Mouse (Mus musculus) kidney, postnatal 10 days (tissue): ENCODE data around the gene Treh.
A peak's percentile ranks its signal among the peaks of the same experiment; 100 is the strongest.

ENCODE experiments used
- DNase-seq: peaks from one replicate; pipeline ENCODE4 v3.0.0; 2021; ENCODE audit warnings: mixed read lengths

The Treh gene

DNA sequence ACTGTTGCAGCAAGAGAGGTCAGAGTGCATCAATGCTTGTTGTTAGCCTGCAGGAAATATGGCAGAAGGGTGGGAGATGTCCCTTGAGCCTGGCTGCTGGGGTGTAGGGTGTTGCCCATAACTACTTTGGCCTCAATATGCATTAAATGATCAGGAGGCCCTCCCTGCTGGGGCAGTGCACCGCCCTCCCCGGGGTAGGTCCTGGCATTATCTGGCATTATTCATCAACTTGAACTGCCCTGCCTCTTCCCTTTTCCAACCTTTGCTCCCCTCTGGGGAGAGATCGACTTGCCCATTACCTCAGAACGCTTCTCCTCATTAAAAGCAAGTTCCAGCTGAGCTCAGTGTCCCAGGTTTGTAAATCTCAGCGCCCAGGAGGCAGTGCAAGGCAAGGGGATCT, 6.5 kb downstream of the Treh start:
- no peak for DNase-seq

DNA sequence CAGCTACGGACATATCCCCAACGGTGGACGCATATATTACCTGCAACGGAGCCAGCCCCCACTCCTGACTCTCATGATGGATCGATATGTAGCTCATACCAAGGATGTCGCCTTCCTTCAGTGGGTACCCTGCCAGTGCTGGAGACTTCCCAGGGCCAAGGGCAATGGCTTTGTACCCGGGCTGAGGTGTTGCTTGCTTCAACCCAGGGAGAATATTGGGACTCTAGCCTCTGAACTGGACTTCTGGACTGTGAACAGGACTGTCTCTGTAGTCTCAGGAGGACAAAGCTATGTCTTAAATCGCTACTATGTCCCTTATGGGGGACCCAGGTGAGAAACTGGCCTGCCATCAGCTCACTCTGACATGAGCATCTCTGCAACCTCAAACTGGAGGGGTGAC, 10.0 kb downstream of the Treh start:
- DNase-seq: no peak

DNA sequence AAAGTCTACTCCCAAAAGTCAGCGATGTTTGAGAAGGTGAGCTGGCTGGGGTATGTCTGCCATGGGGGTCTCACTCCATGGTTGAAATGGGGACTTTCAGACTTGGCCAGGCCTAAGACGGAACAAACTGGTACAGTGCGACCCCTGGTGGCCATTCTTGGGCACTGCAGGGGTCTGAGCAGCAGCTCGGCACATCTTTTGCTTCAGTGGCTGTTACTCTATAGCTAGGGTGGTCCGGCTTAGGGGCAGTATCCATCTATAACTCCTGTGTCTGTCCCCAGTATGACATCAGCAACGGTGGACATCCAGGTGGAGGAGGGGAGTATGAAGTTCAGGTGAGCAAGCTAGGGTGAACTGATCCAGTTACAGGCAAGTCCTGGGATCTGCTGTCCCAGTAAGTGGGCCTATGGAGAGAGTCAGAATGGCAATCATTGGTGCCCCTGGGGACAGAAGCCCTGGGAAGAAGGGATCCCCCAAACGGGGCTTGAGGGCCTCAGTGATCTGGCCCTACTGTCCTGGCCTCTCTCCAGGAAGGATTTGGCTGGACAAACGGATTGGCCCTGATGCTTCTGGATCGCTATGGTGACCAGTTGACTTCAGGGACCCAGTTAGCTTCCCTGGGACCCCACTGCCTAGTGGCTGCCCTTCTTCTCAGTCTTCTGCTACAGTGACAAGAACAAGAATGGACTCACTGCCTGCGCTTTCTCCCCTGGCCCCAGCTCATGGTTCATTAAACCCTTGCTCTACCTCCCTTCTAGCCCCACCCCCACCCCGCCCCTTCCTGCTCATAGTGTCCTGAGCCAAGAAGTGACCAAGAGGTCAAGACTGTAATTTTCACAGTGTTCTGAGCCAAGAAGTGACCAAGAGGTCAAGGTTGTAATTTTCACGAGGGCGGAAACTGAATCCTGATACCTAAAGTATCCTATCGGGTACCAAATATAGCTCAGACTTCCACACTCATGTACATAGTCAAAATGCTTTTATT, 12.6 kb downstream of the Treh start:
- DNase-seq: peak; percentile 88

DNA sequence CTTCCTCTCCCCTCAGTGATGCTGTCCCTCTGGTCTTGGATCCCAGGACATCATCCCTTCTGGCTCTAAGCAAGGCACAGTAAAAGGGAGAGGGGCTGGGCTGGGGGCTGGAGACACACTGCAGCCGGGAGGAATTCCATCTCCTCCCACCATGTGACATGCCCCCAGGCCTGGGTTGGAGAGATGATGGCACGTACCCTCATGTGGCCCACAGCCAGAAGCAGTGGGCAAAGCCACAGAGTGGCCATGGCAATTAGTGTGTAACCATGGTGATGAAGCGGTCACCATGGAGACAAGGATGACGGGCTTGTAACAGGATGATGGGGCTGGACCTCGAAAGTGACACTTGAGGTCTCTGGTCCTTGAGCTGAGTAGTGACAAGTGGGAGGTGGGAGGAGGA, 13.6 kb downstream of the Treh start:
- DNase-seq: no peak

DNA sequence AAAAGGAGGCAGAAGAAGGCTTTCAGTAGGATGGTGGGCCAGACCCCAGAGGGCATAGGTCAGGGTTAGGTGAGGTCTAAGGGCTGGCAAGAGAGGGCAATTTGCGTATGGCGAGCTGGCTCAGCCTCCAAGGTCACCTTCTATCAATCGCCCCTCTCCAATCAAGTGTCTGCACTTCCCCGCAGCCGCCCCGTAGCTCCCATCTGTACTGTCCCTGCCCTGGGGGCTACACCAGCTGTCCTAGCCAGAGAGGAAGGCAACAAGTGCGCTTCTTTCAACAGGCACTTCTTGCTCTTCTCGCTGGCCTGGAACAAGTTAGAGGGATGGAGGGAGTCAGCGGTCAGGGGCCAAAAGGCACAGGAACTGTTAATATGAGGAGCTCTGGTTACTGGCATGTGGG, 15.0 kb downstream of the Treh start:
- no peak for DNase-seq

DNA sequence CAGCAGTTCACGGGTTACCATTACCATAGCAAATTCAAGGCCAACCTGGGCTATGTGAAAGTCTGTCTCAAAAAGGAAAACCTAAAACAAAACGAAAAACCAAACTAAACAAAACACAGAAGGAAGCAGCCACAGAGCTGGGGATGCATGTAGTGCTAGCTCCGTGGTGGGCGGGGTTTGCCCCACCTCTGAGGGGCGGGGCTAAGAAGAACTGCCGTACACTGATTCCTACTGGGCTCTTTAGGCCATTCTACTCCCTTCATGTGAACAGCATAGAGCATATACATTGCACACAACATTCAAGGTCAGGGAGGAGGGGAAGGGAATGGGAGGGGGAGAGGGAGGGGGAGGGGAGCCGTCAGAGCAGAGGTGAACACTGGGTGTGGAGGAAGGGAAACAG, 17.6 kb downstream of the Treh start:
- DNase-seq: peak; percentile 50

DNA sequence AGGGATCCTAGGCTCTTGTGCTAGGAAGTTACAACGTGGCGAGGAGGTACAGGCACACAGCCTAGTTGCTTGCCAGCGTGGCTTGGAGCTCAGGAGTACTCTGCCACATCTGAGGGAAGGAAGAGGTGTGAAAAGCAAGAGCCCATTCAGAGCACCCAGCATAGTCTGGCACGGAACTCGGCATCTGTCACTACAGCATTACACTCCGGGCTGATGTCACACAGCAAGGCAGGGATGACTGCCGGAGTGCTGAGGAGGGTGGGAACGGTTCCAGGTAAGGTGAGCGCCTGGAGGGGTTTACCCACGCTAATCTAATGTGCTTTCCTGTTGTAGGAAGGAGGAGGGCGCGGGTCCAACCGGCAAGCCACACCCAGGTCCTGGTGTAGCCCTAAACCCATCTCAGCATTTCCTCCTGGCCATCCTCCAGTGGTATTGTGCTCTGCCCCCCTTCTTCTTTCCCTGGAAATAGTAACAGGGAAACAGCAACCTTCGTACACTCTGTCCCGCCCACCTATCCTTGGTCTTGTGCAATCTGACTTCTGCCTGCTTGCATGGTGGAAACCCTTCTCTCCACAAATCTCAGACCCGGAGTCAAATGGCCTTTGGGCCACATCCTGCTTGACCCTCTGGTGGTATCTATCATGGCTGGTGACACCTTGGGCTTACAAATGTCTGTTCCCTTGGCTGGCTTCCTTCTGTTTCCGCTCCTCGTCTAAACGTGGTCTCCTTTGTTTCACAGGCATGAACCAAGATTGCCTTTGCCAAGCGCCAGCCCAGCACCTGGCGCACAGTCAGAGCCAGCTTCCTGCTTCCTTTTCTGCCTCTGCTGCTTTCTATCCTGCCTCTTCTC, 18.9 kb downstream of the Treh start:
- DNase-seq: peak; percentile 83

- no peak for DNase-seq
These were observed 20.0 kb downstream of the Treh start for GRCm38 (mm10) chr9:44693071-44693470.

DNA sequence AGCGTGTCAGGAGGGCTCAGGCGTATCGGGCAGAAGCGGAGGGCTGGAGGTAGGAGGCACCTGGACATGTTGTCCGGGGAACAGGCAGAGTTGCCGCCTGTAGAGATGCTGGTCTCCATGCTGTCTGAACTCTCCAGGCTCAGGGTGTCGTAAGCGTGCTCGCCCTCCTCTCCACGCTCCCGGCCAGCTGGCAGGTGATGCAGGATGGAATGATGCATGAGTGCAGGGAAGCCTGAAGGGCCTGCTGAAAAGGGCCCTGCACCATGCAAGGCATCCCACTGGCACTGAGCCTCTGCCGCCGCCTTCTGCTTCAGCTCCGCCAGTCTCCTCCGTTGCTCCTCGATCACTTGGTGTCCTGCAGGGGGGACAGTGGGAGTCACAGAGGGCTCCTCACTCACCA, 24.8 kb downstream of the Treh start:
- no peak for DNase-seq

- no peak for DNase-seq
These were observed 26.2 kb downstream of the Treh start for GRCm38 (mm10) chr9:44699196-44699595.

- peak; percentile 71 for DNase-seq
These were observed 26.7 kb downstream of the Treh start for GRCm38 (mm10) chr9:44699730-44700129.

GRCm38 (mm10) chr9:44707749-44708428, 34.9 kb downstream of the Treh start:
- DNase-seq: no peak

DNA sequence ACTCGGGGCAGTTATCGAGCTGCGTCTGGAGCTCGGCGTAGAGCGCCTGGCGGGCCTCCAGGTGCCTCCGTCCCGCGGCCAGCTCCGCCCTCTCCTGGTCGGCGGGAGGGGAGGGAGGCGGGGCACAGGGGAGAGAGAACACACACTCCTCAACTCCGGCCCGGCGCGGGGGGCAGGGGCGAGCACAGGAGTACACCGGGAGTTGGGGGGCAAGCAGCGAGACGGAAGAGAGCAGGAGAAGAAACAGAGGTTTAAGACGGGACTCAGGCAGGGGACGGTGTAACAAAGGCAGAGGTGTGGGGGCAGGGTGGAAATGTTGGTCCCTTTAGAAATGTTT, 35.4 kb downstream of the Treh start:
- DNase-seq: peak; percentile 90

DNA sequence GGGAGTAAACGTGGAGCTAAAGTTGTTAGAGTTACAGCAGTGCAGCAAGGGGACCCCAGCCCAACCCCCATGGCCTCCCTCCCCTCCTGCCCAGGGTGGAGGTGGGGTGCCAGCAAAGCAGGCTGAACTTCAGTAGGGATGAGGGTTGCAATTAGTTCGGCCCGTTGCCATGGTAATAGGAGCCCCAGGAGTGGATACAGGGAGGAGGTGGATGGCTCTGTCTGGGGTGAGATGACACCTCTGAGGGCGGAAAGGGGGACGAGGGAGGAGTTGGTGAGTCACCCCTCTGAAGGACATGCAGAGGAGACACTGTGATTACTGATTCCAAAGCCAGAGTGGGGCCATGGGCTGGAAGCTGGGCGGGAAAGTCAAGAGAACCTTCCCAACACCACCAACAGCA, 35.9 kb downstream of the Treh start:
- DNase-seq: no peak

DNA sequence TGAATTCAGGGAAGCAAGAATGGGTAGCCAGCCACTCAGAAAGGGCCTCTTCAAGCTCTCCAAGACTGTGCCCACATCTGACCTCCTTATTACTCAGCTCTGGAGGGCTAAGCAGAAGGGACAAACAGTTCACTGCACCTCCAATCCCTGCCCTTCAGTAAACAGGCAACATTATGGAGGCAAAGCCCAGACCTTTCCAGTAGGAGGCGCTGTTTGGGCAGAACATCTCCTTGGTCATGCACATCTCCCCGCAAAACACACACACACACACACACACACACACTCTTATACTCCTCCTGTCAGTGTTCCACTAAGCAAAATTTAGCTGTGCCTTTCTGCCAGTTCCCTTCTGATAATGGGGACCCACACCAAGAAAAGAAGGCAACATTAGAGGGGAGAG, 36.6 kb downstream of the Treh start:
- DNase-seq: peak; percentile 64

DNA sequence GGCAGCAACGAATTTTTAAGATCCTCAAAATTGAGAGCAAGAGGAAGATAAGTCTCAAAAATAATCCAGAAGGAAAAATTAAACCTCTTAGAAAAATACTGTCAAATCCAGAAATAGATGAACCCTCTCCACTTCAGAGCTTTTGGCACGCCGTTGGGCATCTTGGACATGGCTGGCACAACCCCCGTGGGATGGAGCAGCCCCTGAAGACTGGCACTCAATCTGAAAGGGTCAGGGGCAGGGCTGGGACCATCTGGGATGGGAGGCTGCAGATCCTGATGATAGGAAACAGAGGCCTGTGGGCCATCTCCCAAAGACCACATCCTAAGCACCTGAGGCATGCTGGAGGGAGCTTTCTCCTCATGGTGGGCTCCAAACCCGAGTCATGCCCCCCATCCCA, 37.2 kb downstream of the Treh start:
- DNase-seq: no peak

GRCm38 (mm10) chr9:44711602-44712001, 38.6 kb downstream of the Treh start:
- no peak for DNase-seq

DNA sequence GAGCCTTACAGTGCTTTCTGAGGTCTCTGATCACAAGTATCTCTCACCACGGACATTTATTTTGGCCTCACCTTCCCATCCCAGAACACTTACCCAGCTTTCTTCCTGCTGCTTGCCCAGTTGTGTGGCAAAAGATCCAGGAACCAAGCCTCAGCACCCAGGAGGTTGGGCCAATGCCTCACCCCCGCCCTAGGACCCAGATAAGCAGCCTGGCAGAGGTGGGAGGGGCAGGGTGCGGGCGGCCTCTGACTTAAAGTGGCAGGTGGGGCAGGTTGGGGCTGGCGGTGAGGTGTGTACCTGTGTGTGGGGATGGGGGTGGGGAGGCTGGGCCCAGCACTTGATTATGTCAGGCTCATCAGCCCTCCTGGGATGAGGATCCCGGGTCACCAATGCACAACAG, 40.0 kb downstream of the Treh start:
- no peak for DNase-seq

DNA sequence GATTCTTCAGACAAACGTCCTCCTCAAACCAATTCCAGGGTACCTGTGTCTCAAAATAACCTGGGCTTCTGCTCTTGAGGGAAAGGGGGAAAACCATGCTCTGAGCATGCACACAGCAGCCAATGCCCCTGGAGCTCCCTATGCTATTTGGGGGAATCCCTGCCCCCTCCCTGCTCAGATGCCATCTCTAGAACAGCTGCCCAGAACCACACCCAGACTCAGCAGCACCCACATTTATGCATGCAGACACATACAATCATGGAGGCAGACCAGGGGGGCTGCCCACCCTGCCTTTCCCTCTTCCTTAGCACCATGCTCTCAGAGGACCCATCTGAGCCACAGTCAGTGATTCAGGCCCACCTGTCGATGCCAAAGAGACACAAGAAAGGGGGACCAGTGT, 40.5 kb downstream of the Treh start:
- DNase-seq: no peak

DNA sequence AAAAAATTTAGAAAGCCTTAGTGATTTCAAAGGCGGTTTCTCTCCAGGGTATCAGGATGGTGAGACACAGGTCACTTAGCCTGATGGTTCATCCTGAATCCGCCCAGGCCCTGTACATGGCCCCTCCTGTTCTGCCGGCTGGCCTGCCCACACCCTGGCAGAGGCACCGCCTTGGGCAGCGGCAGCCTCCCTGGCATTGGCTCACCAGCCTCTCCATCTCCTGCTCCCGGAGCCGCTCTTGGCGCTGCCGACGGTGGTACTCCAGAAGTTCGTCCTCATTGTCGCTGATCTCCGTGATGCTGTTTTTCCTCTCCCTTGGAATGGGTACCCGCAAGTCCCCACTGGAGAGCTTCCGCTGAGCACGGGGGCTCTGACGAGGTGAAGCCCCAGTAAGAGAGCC, 42.1 kb downstream of the Treh start:
- DNase-seq: no peak

- DNase-seq: no peak
These were observed 42.8 kb downstream of the Treh start for GRCm38 (mm10) chr9:44715705-44716362.

DNA sequence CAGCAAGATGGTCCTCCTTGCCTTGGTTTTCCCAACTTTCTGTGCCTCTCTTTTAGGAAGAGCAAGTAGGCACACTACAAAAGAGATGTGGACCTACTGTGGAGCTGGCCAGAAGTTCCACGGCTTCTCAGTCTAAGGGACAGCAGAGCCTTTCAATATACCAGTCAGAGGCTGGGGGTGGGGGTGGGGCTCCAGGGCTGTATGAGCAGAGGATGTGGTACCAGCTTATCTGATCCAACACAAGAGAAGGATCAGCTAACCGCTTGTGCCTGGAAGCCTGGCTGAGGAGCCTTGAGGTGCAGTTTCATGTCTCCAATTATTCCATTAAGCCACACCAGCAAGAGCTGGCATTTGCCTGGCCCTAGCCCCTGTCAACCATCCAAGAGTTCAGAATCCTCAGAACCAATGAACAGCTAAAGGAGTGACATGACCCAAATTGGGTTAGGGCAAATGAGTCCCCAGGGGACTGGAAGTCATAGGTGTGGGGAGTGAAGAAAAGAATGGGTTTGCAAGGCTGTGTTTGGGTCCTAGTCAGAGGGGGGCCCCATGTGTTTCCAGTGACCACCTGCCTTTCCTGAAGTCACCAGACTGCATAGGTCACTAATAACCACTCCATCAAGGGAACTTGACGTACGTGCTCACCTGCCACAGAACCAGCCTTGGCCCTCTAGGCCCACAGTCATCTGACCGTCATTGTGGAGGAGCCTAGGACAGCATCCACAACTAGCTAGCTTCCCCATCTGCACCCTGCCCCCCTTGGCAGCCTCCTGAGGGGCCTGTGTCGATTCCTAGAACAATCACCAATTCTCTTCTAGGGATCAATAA, 44.2 kb downstream of the Treh start:
- DNase-seq: no peak
